Mouse (Mus musculus) monocyte, adult 5-6 weeks (primary cell): ENCODE measurements around the gene Gatd1. TPM values are rescaled to one million over a fixed set of nuclear protein-coding genes. Genes with fewer than 3 reads are reported as not detected.
A peak's percentile ranks its signal among the peaks of the same experiment; 100 is the strongest.
"Not testable (repeated sequence)": the region's sequence is repeated elsewhere in the genome, so short reads cannot be mapped to it uniquely, and the experiment has no call there.

Experiments used
- ATAC-seq: fragments of 153-309, 156-312 bp; replicated peaks from 2 replicates; pipeline ENCODE4 v1.8.0; 2017; ENCODE audit warnings: mild to moderate bottlenecking; ENCODE audit not compliant: low TSS enrichment, insufficient number of reproducible peaks, severe bottlenecking, poor library complexity, low FRiP score
- total RNA-seq: library from RNA; stranded (forward); fragments of 200-1000, 200-491, 200-594 nt; gene quantifications from 3 replicates; pipeline ENCODE4 v1.2.3, GENCODE M21; 2017

The Gatd1 gene
- 11.4 to 15.3 TPM (median 14.6 TPM) in 3 replicates for total RNA-seq

GRCm38 (mm10) chr7:141413809-141414584, at the start of gene Gatd1:
Gene Gatd1, minus strand, starts transcription at chr7:141414136.
- ATAC-seq, result peak; percentile 88

- no peak for ATAC-seq
Measured at GRCm38 (mm10) chr7:141462333-141462821, 48.4 kb upstream of the Gatd1 start.

DNA sequence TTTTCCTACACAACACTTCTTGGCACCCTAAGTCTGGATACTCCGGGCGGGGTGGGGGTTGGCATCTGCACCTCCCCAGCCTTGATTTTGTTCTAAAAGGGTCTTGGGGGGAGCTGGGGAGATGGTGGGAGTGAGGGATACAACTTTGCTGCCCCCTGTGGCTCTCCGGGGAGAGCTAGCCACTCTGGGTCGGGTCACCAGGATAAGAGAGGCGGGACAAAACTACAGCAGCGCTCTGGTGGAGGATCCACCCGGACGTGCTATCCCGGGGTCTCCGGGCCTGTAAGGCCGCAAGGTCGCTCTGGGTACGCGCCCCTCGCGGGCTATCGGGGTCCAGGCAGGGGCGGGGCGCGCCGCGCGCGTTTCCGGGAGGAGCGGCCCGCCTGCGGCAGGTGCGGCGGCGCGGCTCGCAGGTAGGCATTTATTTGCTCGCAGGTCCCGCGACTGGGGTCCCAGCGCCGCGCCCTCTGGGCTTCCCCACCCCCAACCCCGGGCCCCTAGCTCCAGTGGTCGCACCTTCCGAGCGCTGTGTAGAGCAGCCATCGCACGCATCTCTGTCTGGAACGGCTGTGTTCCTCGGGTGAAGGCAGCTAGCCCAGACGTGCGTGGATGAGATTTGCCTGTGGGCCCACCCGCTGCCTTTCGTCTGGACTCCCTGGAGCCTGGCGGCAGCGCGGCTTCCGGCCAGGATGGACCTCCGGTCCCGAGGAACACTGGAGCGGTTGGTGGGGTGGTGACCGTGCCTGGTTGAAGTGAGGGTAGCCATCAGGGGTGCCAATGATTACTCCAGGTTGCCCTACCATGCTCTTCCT, 47.8 kb upstream of the Gatd1 start:
- no peak for ATAC-seq

GRCm38 (mm10) chr7:141460391-141461113, 46.6 kb upstream of the Gatd1 start, which contains the start of gene Cracr2b:
Gene Cracr2b, plus strand, starts transcription at chr7:141461094.
- no peak for ATAC-seq

DNA sequence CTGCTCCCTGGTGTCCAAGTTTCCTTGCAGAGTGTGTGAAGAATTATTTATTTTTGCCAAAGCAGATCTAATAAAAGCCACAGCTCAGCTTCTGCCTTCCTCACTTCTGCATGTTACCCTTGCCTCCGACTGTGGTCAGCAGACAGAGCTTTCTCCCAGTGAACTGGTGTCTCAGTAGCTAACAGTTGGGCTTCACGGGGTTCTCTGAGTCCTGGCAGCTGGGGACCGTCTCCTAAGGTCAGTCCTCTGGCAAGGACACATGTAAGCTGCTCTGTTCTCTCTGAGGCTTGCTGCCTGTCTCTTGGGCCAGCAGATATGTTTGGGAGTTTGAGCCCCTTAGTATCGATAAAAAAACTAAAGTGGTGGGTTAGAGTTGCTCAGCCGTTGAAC, 46.1 kb upstream of the Gatd1 start:
- ATAC-seq, result no peak

GRCm38 (mm10) chr7:141459301-141459711, 45.4 kb upstream of the Gatd1 start:
- no peak for ATAC-seq

GRCm38 (mm10) chr7:141458661-141459060, 44.7 kb upstream of the Gatd1 start:
- ATAC-seq, result no peak

- no peak for ATAC-seq
Measured at GRCm38 (mm10) chr7:141457986-141458660, 44.2 kb upstream of the Gatd1 start.

- ATAC-seq, result no peak
Measured at GRCm38 (mm10) chr7:141457236-141457635, 43.3 kb upstream of the Gatd1 start.

- ATAC-seq, result no peak
Measured at GRCm38 (mm10) chr7:141456739-141457138, 42.8 kb upstream of the Gatd1 start.

DNA sequence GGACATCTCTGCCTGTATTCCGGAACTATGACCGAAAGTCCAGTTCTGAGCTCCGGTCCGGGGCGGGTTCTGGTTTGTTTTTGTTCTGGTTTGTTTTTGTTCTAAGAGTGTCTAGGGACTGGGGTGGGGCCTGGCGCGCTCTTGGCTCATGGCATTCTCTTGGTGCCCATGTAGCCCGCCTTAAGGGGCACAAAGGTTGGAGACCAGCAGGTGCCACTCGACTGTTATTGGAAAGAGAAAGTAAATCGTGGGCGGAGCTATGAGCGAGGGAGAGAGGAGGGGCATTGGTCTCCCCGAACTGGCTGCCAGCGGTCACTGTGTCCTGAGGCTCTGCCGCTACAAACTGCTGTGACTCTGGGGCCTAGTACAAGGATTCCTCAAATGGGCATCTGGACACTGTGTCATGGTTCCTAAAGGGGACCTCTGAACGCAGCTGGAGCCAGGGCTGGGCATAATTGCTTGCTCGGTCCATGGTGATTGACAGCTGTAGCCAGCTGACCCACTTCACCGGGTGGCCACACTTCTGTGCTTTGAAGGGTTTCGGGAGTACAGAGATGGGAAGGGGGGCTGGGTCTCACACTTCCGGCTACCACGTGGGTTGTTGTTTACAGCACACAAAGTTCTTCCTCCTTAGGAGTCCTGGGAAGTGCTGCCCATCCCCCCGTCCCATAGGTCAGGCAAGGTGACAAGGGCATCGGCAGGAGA, 41.8 kb upstream of the Gatd1 start:
- peak; percentile 46 for ATAC-seq

DNA sequence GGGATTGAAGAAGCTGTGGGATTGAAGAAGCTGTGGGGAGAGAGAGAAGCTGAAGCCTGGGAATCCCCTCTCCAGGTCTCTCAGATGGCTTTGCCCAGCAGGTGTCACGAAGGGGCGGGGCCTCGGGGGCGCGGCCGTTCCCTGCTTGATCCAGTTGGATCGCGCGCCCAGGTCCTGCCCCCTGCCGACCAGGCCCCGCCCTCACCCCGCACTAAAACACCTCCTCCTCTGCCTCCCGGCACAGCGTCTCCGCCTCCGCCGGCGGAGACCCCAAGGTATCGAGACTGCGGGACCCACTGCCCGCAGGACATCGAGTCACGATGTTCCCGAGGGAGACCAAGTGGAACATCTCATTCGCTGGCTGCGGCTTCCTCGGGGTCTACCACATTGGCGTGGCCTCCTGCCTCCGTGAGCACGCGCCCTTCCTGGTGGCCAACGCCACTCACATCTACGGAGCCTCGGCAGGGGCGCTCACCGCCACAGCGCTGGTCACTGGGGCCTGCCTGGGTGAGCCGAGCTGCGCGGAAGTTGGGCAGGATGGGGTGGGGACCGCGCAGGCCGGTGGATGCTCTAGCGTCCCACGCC, 41.1 kb upstream of the Gatd1 start, which contains the start of gene Pnpla2:
Gene Pnpla2, plus strand, starts transcription at position 232 of the 585 bp plus-strand sequence.
- ATAC-seq, result peak; percentile 67

GRCm38 (mm10) chr7:141453636-141454035, 39.7 kb upstream of the Gatd1 start:
- no peak for ATAC-seq

DNA sequence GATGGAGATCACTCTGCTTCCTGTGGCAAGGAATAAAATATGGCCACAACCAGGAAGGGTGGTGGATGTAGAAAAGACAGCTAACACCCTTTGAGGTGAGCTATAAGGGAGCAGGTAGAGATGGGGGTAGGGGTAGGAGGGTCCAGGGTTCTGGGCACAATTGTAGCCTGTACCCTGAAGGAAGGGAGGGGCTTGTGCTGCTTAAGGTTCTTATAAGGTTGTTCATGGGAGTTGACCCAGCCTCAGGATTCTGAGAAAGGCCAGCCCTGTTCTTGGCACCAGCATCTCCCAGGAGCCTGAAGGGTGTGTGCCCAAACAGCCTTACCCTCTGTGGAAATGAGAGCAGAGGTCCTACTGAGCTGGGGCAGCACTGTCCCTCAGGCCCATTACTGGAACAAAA, 38.0 kb upstream of the Gatd1 start:
- no peak for ATAC-seq

GRCm38 (mm10) chr7:141447110-141447991, 33.4 kb upstream of the Gatd1 start, which contains the start of gene Rplp2:
Gene Rplp2, plus strand, starts transcription at chr7:141447370.
- ATAC-seq, result peak; percentile 89

DNA sequence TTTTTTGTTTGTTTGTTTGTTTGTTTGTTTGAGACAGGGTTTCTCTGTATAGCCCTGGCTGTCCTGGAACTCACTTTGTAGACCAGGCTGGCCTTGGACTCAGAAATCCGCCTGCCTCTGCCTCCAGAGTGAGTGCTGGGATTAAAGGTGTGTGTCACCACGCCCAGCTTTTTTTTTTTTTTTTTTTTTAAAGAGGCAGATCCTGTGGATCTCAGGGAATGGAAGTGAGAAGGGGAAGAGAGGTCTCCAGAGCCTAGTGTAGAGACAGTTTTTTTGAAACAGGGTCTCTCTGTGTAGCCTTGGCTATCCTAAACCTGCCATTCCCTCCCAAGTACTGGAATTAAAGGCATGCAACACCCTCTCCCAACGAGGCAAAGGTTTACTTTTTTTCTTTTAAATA, 32.4 kb upstream of the Gatd1 start:
- ATAC-seq, result not testable (repeated sequence)

DNA sequence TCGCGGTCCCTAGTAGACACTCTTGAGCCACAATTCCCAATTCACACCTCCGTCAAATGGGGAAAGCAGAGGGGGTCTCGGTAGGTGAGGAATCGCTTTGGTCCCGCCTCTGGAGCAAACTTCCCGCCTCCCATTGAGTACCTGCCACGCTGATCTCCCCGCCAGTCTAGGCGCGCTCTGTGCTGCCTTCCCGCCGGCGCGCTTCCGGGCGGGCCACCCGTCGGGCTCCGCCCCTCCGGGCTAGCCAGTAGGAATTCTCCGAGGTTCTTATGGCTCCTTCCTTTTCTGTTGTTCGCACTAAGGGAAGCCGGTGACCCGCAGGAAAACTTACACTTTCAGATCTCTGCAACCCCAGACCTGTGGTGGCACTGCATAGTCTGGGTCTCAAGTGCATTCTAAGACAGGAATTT, 29.9 kb upstream of the Gatd1 start, which contains the start of gene Pidd1:
Gene Pidd1, minus strand, starts transcription at position 198 of the 410 bp plus-strand sequence.
- no peak for ATAC-seq
